Mouse (Mus musculus) liver, adult 2 months (tissue): Measurements from ENCODE around the gene Rgs10.

Experiments
- CTCF ChIP-seq: fragments of 200-500 bp; IDR thresholded peaks from 2 replicates; pipeline ENCODE4 v1.5.1; 2011; ENCODE audit warnings: low read depth, low read length, control low read depth
- POLR2A ChIP-seq: fragments of 200-500 bp; IDR thresholded peaks from 2 replicates; pipeline ENCODE4 v1.6.1; 2011; ENCODE audit warnings: low read length, control low read depth; ENCODE audit not compliant: insufficient read depth; ENCODE audit errors: extremely low read depth

DNA sequence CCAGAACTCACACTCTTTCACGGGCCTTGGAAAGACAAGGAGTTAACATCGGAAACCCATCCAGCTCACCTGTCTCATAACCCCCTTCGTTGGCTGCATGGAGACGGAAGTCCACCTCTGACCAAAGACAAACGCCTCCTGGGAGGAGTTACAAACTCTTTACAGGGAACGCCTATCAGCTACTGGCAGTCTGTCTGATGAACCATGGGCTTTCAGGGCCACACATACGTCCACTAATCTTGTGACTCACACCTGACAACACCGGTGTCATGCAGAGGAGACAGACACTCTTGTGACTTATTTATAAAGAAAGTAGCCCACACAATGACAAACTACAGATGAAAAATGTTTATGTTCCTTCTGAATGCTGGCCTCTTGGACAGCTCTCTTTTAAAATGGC, 16.0 kb downstream of the Rgs10 start:
- TF ChIP-seq CTCF, result no peak
- TF ChIP-seq POLR2A, result no peak
